Mouse (Mus musculus): ENCODE results near the gene Rnf150.
A peak's percentile ranks its signal among the peaks of the same experiment; 100 is the strongest.
"Not testable (repeated sequence)": the region's sequence is repeated elsewhere in the genome, so short reads cannot be mapped to it uniquely, and the experiment has no call there.

Gene Rnf150

DNA sequence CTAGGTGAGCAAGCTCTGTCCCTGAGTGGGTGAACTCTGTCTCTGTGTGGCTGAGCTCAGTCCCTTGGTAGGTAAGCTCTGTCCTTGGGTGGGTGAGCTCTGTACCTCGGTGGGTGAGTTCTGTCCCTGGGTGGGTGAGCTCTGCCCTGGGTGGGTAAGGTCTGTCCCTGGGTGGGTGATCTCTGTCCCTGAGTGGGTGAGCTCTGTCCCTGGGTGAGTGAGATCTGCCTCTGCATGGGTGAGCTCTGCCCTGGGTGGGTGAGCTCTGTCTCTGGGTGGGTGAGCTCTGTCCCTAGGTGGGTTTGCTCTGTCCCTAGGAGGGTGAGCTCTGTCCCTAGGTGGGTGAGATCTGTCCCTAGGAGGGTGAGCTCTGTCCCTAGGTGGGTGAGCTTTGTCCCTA lies 213.5 kb downstream of the Rnf150 start:
- no peak for DNase-seq (ENCODE audit: low spot score in 2 of 2)

DNA sequence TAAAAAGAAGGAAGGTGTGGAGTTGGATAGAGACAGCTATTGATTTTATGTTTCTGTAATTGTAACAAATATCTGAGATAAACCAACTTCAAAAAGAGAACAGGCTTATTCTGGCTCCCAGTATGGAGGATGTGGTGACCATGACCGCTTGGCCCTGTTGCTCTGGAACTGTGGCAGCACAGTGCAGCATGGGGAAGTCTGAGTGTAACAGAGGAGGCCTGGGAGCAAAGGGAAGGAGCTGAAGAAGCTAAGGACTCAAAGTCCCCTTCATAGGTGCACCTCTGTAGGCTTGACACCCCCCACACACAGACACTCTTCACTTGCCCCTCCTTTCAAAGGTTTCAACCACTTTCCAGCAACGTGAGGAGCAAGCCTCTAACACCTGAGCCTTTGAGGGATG lies 214.2 kb downstream of the Rnf150 start:
- DNase-seq (ENCODE audit: low spot score in 2 of 2) = no peak

DNA sequence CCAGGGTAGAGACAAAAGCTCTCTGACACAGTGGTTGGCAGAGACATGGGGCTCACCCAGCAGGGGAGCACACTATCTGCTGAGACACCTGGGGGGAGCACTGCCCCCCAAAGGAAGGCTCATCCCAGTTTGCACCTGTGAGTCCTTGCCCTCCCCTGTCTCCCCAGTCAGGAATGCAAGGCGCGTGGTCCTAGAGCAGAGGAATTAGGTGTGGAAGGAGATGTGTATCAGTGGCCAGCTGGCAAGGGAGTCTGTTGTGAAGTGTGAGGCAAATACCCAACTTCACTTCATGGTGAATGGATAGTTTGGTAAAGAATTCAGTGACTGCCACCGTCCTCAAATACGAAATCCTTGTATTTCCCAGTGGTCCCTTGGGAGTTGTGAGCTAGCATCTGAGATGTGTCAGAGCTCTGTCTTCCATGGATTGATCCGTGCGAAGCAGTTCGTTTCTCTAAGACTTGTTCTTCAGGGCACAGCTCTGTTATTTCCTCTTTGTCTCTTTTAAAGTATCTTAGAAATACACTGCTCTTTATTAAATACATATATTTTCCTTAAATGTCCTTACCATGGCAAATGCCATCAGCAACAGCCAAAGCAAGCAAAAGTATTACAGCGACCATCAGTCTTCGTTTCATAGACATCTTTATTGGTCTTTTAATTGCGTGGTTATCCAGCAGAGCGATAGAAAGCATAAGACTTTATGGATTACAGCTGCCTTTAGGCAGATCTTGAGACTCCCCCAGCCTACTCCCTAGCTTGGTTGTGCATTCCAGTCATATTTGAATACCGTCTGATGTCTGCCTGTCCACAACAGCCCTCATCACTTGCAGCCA lies 215.8 kb downstream of the Rnf150 start:
- DNase-seq (ENCODE audit: low spot score in 2 of 2) = peak in 1 of 2 experiments; percentile 57

DNA sequence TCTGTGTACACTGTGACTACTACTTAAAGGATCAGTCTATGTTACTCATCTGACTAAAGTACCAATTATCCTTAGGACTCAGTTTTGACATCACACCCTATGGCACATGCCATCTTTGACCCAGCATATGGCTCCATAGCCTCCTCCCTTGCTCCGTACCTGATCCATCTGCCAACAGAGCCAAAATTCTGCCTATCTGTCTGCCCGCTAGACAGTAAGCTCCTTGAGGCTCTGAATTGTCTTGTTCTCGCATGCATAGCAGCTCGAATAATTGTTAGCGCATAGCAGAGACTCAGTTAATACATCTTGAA lies 216.3 kb downstream of the Rnf150 start:
- peak in 1 of 2 experiments; percentile 17 for DNase-seq (ENCODE audit: low spot score in 2 of 2)

DNA sequence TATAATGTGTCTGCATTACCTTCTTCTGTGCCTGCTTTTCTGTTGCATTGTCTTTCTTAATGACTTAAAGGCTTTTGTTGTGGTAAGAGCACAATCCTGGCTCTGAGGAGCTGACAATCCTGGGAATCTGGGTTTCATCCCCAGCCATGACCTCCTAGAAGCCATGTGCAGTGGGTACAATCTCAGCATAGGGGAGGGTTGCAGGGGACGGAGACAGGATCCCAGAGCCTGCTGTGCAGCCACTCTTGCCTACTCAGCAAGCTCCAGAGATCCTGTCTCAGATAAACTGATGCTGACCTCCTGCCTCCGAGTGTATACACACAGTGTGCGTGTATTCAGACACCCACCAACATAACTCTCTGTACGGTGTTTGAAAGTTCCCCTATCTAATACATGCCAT lies 218.1 kb downstream of the Rnf150 start:
- peak in 1 of 2 experiments; percentile 52 for DNase-seq (ENCODE audit: low spot score in 2 of 2)

DNA sequence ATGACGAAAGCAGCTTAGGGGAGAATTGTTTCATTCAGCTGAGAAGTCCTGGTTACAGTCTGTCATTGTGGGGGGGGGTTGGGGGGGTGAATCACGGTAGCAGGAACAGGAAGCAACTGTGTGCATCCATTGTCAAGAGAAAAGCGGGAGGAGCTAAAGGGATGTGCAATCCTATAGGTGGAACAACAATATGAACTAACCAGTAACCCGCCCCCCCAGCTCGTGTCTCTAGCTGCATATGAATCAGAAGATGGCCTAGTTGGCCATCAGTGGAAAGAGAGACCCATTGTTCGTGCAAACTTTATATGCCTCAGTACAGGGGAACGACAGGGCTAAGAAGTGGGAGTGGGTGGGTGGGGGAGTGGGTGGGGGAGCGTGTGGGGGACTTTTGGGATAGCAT lies 218.7 kb downstream of the Rnf150 start:
- not testable (repeated sequence) for DNase-seq (ENCODE audit: low spot score in 2 of 2)

DNA sequence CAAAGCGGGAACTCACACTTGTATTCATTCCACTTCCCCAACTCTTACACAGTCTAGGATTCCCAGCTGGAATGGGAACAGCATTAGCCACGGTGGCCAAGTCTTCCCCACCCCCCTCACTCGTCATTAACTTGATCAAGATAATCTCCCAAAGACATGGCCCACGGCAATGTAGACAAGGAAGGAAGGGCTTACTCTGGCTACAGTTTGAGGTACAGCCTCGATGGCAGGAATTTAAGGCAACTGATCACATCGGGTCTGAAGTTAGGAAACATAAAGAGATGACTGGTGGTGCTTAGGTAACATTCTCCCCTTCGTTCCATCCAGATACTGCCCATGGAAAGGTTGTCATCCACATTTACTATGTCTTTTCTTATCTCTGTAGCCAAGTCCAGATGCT lies 219.1 kb downstream of the Rnf150 start:
- DNase-seq (ENCODE audit: low spot score in 2 of 2) = peak in 1 of 2 experiments; percentile 25

DNA sequence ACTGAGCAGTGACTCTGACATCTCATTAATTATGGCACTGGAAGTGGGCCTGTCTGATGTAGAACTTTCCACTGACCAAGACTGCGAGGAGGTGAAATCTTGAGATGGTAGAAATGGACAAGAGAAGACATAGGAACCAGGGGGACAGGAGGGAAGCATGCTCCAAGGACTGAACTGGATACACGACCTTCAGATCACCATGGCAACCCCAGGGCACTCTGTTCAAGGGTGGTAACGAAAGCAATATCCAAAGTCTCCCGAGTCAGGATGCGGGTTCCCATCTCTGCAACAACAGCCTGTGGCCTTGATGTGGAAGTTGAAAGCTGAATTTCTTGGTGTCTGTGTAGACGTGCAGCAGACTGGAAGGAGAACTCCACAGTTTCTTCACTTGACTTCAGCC lies 220.3 kb downstream of the Rnf150 start:
- peak in 1 of 2 experiments; percentile 47 for DNase-seq (ENCODE audit: low spot score in 2 of 2)

DNA sequence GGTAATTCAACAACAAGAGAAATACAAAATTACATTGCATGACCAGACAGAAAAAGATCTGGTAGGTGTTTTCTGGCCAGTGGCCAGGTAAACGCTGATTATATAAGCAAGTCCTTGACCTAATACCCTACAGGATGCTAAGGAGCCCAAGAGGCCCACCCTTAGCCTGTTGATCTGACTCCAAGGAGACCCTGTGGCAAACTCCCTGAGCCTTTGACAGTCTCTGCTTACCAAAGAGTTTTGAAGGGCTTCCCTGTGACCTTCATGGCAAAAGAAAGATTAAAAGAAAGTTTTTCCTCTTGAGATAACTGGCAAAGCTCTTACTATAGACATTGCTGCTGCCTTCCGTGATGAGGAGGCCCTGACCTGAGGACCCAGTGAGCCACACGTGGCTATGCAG lies 222.4 kb downstream of the Rnf150 start:
- peak in 1 of 2 experiments; percentile 47 for DNase-seq (ENCODE audit: low spot score in 2 of 2)

DNA sequence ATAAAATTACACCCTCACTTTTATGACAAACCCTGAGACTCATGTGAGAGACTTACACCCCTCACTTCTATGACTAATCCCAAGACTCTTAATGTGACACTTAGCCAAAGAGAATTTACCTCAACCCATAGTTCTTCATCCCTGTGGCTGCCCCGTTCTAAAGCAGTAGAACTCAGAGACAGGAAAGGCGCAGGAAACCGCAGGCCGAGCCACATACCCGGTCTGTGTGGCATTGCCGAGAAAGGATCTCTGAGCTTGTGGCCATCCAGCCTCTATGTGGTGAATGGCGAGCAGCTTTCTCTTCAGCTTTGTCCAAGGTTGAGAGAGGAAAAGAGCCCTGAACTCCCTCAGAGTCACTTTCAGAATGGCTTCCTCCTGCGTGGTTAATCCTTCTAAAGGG lies 223.5 kb downstream of the Rnf150 start:
- DNase-seq (ENCODE audit: low spot score in 2 of 2) = peak in 1 of 2 experiments; percentile 54

DNA sequence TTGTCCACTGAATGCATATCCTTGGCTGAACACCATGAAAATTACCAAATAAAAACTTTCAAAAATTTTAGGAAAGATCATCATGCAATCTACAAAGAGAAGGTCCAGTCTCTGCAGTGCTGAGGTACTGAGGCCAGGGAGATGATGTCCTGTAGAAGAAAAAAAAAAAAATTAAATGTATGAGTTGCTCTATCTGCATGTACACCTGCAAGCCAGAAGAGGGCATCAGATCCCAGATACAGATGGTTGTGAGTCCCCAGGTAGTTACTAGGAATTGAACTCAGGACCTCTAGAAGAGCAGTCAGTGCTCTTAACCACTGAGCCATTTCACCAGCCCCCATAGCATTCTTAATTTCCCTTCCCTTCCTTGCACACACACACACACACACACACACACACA lies 224.4 kb downstream of the Rnf150 start:
- DNase-seq (ENCODE audit: low spot score in 2 of 2) = peak in 1 of 2 experiments; percentile 26

DNA sequence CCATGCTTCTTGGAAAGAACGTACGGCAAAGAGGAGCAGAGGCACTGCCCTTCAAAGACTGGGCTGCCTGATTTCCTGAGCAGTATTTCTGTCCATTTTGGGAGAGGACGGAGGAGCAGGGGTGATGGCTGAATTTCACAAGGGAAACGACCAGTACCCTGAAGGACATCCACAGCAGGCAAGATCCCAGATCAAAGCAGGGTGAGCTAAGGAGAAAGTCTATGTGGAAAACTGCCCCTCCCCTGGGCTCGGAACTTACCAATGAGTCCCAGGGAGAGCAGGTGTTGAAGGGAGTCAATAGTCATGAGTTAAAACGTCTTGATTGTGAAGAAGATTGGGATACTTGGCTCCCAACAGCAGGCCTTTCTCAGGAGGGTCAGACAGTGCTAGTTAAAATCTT lies 225.0 kb downstream of the Rnf150 start:
- peak in 1 of 2 experiments; percentile 42 for DNase-seq (ENCODE audit: low spot score in 2 of 2)

DNA sequence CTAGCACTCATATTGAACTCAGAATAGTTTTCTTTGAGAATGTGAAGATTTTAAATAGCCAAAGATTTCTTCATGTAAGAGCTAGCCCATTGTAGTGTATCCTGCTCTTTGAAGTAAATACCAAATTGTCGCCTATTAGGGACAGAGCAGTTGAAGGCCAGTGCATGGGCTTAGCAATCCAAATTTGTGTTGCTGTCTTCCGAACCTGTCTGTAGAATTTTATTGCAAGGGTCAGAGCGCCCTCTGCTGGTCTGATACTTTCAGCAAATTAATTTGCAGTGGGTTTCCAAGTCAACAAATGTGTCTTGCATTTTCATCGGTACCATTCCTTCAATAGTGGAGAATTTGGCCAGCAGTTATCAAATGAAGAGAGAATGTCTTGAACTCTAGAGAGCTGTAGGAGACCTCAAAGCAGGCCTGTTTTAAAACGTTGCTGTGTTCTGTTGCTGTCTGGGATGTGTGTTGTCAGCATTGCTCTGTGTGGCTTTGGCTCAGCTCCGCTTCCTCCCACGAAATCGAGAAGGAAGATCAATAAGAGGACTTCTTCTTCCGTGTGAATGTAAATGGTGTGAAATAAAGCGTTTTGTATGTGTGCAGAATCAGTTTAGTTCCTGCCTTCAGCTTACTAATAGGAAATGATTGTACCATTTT lies 226.3 kb downstream of the Rnf150 start:
- peak; percentile 67 to 88 for DNase-seq (ENCODE audit: low spot score in 2 of 2)

DNA sequence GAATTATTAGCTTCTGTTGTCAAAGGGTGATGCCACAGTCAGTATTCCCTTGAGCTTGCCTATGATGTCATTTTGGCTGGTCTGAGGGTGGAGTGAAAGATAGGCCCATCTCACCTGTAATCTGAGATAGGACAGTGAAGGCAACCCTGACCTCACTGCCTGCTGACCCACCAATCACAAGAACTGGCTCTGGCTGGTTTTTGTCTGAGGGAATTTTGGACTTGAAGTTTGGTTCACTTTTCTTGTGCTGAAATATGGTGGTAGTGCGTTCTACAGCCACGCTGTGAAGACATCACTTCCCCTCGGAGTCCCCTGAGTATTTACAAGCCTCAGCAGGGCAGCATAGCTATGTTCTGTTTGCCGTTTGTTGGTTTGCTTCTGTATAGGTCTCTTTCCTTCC lies 227.3 kb downstream of the Rnf150 start:
- peak in 1 of 2 experiments; percentile 23 for DNase-seq (ENCODE audit: low spot score in 2 of 2)

DNA sequence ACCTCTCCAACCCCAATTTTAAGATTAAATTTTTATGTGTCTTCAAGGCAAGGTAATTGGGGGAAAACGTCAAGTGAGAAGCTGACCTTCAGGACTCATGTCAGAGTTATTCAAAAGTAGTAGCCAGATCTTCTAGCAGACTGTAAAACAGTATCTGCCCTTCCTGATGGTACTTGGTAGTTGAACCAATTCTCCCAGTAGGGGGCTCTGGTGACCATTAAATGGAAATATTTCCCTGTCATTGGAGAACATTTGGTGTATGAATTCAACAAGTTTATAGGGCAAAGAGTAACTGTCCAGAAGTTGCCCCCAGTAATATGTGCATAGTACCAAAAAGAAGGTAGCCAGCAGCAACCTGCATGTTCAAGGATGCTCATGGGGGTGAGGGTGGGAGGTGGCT lies 236.9 kb downstream of the Rnf150 start:
- peak in 1 of 2 experiments; percentile 40 for DNase-seq (ENCODE audit: low spot score in 2 of 2)

DNA sequence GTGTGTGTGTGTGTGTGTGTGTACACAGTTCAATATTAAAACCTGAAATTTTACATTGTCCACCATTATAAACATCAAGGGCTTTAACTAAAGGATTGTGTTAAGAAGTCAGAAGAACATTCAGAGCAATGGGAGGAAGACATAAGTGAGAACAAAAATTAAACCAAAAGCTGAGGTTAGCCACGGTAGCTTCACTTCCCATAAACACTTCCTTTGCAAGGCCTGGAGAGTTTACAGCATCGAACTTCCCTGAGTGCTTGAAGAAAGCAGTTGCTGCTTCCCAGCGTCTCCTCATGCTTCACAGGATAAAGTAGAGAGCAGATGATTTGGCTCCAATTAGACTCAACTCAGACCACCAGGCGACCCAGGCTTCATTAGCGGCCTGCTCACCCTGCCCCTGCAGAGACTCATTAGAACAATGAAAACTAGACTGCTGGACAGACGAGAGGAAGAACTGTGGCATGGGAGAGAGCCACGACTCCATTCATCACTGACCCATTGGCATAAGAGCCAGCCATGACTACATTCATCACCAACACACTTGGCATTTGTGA lies 239.9 kb downstream of the Rnf150 start:
- DNase-seq (ENCODE audit: low spot score in 2 of 2) = peak in 1 of 2 experiments; percentile 43

DNA sequence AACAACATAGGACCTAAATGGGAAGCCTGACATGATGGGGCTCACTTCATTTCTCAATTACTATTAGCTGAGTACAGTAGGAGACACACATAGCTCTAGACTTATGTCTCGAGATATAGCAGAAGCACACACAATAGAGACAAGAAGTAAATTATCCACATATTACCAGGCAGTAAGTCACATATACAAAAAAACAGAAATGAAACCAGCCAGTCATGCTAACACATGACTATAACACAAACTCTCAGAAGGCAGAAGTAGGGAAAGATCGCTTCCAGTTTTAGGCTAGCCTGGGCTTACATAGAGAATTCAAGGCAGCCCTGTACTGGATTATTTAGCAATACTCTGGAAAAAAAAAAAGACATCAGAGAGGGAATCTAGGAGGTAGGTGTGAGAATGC lies 240.8 kb downstream of the Rnf150 start:
- no peak for DNase-seq (ENCODE audit: low spot score in 2 of 2)

DNA sequence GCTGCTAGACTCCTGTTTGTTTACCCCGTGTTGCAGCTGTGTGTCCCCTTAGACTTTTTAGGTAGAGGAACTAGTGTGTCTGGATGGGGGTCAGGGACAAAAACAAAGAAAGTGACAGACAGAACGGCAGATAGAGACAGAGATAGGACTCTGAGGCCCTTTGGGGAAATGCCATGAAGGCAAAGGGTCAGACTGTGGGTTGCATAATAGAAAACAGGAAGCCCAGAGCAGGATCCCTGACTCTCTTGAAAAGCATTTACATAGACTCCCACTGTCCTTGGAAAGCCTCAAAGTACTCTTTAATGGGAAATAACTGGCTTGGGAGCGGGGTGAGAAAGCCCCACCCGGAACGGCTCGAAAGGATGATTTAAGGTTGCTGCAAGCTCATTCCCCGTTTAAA lies 246.6 kb downstream of the Rnf150 start:
- DNase-seq (ENCODE audit: low spot score in 2 of 2) = peak in 1 of 2 experiments; percentile 47

DNA sequence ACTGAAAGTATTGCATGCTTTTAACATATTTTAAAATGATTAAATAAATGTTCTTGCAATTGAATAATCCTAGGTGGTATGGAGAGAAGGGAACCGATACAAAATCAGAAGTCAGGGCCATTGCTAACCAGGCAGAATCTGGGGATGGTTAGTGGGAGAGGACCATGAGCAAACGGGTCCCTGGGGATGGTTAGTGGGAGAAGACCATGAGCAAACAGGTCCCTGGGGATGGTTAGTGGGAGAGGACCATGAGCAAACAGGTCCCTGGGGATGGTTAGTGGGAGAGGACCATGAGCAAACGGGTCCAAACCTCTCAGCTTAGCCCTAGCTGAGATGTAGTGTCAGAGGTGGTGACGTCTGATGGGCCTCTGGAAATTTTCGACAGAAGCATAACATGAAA lies 247.0 kb downstream of the Rnf150 start:
- DNase-seq (ENCODE audit: low spot score in 2 of 2) = no peak

DNA sequence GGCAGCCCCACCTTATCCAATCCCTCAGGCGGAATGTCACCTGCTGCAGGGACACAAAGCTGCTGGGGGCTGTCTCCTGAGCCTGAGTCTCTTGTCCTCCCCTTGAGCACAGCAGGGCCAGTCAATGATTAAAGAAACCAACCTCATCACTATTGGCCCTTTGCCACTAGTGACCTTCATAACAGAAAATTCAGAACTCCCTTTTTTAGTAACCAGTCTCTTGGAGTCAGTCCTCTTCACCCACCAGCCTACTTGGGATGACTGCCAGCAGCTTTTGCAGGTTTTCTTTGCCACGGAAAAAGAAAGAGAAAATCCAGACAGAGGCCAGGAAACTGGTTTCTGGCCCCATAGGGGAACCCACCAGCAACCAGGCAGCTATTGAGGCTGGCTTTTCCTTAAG lies 271.9 kb downstream of the Rnf150 start:
- no peak for DNase-seq (ENCODE audit: low spot score in 2 of 2)

DNA sequence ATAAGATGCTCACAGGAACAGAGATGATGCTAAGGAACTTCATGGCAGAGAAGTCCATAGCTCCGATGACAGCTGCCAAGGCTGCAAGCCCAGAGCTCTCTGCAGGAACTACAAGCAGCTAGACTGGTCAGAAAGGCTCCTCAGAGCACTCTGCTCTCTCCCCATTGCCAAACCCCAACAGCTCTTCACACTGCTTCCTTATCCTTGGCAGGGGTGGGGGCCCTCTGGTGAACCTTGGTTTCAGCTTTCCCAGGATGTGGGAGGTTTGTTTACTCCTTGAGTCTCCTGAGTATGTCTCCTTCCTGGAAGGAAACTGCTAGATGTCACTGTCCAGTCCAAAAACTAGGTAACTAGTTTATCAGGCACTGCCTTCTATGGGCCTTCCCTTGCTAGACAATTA lies 276.9 kb downstream of the Rnf150 start:
- DNase-seq (ENCODE audit: low spot score in 2 of 2) = no peak

DNA sequence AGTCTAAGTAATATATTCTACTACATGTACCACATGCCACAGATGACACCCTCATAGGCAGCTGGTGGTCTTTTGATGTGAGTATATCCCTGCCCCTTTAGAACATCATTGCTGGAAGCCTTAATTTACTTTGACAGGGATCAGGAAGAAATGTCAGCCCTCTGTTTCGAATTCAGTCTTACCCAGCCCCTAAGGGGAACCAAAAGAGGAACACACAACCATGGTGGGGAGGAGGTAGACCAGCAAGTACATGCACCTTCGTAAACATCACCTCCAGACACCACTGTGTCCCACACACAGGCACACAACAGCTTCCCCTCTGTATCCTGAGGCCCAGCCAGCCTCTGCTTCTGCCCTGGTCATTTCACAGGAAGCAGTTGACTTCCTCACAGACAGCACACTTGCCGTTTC lies 277.6 kb downstream of the Rnf150 start:
- DNase-seq (ENCODE audit: low spot score in 2 of 2) = no peak

Data from urinary bladder, postnatal 4 days (tissue).